Mouse (Mus musculus) liver, adult 2 months (tissue): ENCODE data around the gene Ssh2.

ENCODE experiments used
- CTCF ChIP-seq: fragments of 200-500 bp; IDR thresholded peaks from 2 replicates; pipeline ENCODE4 v1.5.1; 2011; ENCODE audit warnings: low read depth, low read length, control low read depth
- POLR2A ChIP-seq: fragments of 200-500 bp; IDR thresholded peaks from 2 replicates; pipeline ENCODE4 v1.6.1; 2011; ENCODE audit warnings: low read length, control low read depth; ENCODE audit not compliant: insufficient read depth; ENCODE audit errors: extremely low read depth

DNA sequence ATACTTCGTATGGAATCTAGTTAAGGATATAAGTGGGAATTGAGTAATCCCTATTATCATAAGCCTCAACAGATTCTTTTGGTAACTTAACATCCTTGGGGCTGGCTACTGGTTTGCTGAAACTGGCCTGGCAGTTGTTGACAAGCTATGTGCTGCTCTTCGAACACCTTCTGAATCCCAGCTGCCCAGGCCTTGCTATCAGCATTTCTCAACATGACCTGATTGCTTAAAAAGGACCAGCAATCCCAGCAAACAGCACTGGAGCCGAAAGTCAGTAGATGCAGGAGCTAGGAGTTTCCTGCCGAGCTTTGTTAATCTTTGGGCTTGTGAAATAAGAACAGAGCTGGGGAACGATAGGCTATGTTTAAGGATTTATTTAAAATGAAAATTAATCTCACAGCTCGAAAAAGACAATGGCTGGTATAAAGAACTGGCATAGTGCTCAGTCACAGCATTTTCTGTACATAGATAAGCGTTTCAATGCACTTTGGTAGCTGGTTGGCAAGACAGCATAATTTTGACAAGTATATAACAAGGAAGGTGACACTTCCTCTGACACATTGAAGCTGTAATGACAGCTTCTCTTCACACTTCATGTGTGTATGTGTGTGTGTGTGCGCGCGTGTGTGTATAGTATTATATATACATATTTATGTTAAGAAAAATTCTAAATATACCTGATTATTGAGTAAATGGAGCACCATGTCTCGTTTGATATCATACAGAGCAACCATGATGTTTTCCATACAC is 20.6 kb upstream of the Ssh2 start:
- no peak for TF ChIP-seq CTCF
- TF ChIP-seq POLR2A, result no peak
